Mouse (Mus musculus) erythroblast, embryonic 14.5 days (primary cell): ENCODE measurements at regions not wholly inside any gene's neighbourhood (a gene's known extent, or its start where the extent isn't known, plus 50 kb on each side); places are given as distances from the start of the nearest gene placed in this dataset.

Source experiments
- GATA1 ChIP-seq: IDR thresholded peaks from 2 replicates; pipeline ENCODE4 v1.6.1; 2012; ENCODE audit warnings: low read length, inconsistent platforms, mixed read lengths
- TAL1 ChIP-seq: IDR thresholded peaks from 3 replicates; pipeline ENCODE4 v1.6.1; 2012; ENCODE audit warnings: low read length, inconsistent platforms, mixed read lengths

DNA sequence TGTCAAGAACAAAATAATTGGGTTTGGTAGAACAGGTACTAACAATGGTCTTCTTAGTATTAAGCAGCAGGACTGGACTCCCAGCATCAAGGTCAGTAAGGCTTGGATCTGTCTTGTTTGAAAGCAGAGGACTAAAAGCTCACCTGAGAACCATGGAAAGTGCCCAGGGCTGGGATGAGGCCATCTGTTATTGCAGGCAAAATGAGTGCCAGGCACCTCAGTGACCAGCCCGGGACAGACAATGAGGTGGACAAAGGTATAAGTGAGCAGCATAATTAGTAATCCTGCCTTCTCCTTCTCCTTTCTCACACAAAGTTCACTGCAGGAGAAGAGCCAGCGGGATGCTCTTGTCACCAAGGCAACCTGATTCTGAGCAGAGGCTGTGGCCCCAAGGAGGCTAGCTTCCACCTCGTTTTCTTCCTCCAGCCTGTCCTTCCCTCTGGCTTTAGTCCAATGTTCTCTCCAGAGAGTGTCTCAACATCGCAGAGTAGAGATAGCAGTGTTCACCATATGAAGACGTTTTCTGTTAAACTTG, 198.7 kb downstream of the CK137956 start:
- TF ChIP-seq GATA1 (no peak), TAL1 (no peak)
